Mouse (Mus musculus): ENCODE results near the gene Cyth3.
A peak's percentile ranks its signal among the peaks of the same experiment; 100 is the strongest.

Cyth3 gene

DNA sequence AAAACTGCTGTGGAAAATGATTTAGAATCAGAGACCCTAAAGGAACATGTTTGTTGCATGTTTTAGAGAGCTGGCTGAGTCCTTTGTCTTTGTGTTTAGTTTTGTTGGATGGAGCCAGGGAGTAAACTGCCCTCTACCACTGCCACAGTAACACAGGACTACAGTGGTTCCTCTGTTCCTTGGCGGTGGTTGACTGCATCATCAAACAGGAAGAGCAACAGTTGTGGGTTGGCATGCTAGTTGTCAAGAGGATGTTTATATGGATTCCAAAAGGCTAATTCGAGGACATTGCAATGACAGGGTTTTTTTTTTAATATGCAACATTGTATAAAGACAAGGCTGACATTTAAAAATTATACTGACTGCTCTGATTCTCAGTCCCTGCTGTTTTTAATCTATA is 47.6 kb downstream of the Cyth3 start:
- DNase-seq = peak; percentile 77

DNA sequence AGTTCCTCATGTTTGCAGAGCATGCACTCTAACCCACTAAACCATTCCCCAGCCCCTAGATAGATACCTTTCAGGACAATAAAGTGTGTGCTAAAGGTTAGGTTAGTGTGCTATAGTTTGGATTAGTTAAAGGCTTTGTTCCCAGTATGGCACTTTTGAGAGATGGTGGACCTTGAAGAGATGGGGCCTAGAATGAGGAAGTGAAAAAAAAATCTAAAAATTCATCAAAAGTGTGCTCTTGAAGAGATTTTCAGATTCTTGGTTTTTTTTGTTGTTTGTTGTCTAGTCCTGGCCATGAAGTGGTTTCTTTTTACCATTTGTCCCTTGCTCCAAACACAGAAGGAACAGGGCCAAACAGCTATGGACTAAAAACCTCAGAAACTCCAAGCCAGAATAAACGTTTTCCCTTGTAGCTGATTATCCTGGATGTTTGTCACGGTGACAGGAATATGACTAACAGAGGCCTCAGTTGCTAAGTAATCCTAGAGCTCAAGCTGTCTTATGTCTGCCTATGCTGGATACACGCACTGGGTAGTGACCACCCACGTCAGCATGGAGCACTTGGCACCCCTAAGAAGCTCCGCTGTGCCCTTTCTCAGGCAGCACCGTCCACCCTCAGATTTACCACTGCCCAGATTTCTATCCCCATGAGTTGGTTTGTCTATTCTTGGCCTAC is 48.6 kb downstream of the Cyth3 start:
- DNase-seq = no peak

DNA sequence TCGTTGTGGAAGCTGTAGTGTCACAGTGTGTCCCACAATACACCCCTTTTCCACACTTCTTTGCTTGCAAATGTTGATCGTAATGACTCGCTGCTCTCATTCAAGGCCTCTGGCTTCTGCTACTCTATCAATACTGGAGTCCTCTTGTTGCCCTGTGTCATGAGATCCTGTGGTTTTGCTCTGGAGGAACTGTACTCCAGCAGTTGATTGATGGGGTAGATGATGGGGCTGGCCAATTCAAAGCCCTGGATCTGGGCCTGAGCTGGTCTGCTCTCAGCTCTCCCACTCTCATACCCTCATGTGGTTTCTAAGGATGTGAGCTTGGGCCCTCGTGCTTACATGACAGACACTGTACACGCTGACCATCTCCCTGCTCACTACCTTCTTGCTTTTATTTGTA is 52.3 kb downstream of the Cyth3 start:
- DNase-seq = peak; percentile 37

DNA sequence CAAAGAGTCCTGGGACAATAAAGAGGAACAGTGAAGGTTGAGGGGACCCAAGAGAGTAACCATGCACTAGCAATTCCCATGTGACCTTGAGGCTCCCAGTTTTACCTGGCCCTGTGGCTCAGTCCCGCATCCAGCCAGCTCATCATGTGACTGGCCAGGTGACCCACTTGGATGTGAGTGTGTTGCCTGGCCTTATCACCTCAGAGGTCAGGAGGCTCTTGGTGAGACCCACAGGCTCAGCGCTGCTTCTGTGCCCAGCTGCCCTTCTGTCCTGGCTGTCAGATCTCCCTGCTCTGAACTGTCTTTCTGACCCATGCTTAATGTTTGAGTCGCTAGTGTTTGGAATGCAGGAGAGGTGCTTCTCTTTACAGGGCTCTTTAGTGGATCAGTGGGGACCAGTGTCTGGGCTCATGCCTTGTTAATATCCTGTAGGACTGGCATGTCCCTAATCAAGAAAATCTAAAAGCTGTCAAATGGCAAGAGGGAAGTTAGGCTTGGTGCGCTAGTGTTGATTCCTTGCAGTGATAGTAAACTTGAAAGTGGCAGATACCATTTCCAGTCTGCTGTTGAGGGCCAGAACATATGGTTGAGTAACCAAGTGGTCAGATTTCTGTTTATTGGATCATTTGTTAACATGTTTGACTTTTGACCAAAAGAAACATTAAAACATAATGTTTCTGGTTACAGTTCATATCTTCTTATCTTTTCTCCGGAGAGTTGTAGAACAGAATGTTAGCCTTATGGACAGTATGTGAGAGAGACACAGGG is 54.2 kb downstream of the Cyth3 start:
- no peak for DNase-seq

DNA sequence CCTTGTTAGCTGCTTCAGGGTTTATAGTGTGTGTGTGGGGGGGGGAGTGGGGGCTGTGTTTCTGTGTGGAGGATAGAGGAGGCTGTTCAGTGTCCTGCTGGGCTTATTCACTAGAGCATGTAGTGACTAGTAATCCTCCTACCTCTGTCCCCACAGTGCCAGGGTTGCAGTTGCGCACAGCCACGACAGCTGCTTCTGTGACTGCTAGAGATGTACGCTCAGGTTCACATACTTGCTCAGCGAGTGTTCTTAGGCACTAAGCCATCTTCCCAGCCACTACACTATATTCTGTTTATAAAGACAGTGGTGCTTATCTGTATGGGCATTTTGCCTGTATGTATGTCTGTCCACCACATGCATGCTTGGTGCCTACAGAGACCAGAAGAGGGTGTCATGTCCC is 55.1 kb downstream of the Cyth3 start:
- DNase-seq = no peak

DNA sequence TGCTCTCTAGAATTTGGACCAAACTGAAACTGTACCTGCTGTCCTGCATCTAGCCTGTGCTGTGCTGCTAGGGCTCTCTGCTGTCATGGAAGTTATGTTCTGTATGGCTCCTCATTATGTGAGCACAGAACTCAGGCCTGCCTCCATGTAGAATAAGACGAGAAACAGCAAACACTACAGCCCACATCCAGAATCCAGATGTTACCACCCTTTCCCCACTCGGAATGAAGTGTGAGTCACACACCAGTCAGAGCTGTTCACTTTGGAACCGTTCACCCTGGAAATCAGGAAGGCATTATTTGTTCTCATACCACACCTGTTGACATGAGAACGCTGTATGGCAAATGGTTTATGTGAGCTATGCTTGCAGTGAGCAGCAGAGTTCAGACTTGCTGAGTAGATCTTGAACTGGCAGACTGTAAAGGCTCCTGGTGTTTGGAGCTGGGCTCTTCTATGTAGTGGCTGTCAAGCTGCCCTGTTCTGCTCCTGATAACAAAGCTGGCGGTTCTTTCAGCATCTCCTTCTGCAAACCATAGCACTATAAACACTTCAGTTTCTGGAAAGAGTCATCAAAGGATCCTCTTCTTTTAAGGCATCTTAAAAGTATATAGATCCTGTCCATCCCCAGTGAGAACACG is 56.5 kb downstream of the Cyth3 start:
- DNase-seq = peak; percentile 32

DNA sequence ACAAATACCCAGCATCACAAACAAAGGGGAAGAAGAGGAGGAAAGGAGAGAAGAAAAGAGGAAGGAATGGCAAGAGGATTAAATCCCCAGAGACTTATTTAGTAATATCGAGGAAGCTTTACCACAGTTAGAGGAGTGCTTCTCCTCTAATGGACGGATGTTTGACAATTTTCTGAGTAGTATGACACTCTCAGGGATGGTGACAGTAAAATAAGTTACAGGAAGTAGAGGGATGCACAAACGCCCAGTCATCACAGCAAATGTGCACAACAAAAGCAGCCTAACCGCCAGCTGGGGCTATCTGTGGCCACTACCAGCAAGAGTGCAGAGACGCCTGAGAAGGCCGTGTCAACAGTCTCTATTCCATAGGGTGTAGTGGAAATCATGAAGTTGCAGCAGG is 57.4 kb downstream of the Cyth3 start:
- DNase-seq = no peak

DNA sequence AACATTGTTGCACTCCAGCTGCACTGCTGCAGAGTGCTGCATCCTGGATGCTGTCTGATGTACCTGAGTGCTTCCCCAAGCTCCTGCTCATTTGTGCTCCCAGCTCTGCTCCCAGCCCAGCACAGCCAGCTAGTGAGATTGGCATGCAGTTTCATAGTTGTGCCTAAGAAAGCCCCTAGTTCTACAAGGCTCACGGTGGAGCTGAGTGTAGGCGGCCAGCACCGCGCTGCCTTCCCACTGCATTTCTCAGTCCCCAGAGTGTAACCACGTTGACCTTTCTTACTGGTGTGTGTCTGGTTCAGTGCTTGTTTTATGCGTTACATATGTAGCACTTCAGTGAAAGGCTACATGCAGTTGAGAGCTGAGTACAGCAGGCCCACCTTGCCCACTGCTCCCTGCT is 61.4 kb downstream of the Cyth3 start:
- no peak for DNase-seq

DNA sequence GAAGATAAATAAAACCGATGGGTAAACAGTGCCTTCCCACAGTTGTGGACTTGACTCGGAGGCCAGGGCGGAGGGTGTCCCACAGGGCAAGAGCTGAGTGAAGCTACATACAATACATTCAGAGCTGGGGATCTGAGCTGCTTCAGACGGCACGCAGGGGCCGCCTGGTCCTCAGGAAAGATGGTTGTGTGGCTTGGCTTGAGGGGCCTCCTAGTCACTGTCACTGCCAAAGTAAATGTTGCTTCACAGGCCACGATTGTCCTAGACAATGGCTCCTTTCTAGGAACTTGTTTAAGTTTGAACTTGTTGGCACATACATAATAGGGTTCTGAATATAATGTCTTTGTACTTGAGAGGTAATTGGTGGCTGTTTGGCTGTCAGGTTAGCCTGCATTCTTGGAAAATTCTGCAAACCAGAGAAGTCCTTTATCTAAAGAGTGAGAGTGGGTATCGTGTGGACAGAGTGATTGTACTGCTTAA is 62.7 kb downstream of the Cyth3 start:
- DNase-seq = no peak

DNA sequence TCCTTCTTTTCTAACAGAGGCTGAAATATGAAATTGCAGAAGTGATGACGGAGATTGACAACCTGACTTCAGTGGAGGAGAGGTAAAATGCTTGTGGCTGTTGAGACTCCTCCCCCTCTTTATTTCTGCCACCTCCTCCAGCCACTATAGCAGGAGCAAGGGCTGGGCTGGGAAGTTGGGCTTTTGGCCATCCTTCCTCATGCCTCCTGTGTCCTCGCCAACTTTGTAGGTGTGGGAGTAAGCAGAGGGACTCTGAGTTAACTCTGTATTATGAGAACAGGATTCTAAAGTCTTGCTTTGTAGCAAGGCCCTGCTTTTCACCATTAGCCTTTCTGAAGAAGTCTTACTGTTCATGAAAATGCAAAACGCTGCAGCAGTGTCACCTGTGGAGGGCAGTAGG is 64.2 kb downstream of the Cyth3 start:
- no peak for DNase-seq

DNA sequence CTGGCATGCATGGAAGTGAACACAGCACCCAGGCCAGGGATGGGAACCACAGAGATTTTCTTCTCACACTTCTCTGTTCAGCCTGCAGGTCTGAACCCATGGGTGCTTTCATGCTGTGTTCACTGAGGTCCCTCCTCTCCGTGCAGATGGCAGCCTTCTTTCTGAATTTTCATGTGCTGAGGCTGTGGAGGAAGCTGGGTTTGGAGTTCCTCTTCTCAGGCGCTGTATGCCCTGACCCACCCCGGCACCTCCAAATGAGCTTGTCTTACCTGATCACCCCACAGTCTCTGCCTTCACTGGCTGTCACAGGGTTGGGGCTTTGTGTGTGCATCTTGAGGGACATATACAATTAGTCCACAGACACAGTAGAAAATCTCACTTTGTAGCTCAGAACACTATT is 65.3 kb downstream of the Cyth3 start:
- DNase-seq = no peak

DNA sequence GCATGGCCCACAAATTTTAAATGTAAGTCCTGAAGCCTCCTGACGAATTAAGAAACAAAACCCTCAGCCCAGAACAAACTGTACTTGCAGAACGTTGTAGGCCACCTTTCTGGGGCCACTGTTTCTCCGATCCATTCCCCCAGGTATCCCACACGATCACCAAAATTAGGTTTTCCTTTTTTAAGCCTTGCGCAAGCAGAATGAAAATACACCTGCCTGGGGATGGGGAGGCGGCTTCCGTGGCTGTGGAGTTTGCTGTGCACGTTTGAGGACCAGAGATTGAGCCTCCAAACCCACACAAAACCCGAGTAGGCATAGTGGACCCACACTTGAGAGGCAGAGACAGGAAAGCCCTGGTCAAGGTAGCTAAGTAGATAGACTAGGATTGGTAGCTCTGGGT is 68.1 kb downstream of the Cyth3 start:
- no peak for DNase-seq

DNA sequence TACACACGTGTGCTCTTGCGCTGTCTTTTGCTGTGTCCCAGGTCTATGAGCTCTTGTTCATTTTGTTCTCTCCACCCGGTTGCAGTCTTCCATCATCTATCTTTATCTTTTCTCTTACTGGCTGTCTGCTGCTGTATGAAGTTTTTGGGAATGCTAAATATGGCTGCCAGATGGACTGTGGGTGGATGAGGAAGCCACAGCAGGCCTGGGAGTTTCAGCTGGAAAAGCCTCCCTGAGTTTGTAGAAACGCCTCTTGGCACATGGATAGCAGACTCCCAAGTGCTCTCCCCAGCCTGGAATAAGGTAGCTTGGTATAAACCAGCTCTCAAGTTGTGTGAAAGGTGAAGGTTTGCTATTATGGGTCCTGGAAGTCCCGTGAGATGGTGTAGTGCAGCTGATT is 68.7 kb downstream of the Cyth3 start:
- DNase-seq = no peak

DNA sequence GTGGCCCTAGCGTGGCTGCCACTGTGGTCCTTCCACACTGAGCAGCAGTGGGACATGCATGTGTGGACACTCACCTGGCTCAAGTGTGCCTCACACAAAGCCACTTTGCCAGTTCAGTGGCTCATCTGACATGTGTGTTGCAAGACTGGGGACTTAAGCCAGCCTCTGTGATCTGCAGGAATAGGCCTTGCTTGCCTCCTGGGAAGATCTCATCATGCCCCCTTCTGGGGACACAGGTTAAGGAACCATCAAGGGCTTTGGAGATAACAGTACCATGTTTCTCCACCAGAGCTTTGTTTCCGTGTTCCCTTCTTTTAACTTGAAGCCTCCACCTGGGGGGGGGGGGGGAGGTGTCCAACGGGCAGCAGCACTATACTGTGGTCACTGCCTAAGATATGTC is 74.1 kb downstream of the Cyth3 start:
- peak; percentile 64 for DNase-seq

DNA sequence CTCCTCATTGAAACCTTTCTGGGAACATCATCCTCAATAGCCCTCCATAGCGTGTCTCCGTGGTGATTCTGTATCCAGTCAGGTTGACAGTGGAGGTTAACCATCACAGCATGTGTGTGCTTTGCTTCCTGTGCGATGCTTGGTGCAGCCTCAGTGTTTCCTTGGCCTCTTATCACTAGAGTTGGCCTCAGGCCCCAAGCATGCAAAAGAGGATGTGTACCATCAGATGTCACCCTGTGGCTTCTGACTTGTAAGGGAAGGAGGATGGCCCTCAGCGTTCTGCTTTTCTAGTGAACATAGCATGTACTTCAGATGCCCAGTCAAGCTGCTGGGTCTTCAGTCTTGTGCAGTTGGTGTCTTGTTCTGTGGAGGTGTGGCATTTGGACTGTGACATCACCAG is 76.2 kb downstream of the Cyth3 start:
- DNase-seq = no peak

DNA sequence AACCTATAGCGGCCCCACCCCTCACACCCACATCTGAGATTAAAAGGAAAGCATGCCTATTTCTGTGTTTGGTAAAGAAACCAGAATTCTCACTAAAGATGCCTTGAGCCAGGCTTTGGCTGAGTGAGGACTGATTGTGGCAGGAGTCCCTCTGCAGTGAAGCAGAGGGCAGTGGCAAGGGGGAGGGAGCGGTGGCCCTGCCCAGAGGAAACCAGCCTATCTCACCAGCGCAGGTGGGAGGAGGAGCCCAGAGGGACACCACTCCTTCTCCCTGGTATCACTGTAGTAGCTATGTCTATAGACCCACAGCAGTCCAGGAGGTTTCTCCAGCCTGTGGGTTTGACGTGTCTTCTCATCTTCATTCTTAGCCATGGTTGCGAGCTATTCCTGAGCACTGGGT is 78.0 kb downstream of the Cyth3 start:
- no peak for DNase-seq

DNA sequence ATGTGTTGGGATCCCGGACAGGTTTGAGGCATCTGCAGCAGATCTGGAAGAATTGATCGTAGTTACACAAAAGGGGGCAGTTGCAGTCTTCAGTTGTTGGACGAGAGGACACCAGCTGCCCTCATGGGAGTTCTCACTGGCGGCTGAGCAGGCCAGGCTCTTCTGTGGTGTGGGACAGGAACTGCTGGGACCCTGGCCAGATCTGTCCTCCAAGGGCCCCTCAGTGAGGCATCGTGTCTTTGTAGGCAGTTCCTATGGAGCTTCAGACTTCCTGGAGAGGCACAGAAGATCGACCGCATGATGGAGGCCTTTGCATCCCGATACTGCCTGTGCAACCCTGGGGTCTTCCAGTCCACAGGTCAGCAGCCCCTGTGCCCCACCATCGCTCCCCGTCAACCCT is 78.8 kb downstream of the Cyth3 start:
- no peak for DNase-seq

DNA sequence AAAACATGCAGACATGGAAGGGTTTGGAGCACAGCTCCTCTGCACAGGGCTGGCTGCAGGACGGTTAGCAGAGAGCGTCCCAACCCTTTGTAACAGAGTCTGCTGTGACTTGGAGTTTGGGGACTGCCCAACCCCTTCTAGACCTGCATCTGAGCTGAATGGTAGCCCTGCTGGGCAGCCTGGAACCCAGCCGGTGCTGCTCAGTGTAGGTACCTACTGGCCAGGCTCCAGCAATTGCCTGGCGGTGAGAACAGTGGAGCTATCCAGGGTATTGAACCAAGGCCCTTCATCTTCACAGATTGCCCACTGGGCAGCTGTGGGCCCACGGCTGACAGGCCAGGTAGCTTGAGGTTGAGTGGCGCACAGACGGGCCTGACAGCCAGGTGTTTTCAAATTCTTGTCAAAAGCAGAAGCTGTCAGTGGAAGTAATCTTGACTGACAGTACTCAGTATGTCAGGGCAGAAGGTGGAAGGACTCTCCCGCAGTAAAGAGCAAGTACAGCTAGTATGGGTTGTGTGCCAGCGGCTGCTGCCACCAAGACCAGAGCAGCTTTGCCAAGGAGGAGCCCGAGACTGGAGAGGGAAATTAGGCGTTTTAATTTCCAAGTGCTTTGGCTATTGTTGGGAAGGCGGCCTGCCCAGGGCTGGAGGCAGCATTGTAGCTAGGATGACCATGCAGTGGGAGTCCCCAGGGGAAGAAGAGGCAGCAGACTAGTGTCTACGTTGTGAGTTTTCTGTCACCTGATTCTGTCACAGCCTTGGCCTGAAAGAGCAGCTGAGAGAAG is 82.8 kb downstream of the Cyth3 start:
- DNase-seq = no peak

DNA sequence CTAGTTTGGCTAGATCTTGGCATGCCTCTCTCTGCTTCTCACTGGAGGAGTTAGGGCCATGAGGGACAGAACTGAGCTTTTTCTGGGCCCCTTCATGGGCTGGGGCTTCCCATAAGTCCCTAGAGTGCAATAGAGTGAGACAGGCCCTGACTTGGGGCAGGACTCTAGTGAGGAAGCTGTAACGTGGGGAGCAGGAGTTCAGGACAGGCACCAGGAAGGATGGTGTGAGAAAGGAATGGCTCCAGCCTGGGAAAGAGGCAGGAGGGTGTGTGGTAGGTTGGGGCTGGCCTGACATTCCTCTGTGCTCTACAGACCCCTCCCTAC is 83.4 kb downstream of the Cyth3 start:
- no peak for DNase-seq

DNA sequence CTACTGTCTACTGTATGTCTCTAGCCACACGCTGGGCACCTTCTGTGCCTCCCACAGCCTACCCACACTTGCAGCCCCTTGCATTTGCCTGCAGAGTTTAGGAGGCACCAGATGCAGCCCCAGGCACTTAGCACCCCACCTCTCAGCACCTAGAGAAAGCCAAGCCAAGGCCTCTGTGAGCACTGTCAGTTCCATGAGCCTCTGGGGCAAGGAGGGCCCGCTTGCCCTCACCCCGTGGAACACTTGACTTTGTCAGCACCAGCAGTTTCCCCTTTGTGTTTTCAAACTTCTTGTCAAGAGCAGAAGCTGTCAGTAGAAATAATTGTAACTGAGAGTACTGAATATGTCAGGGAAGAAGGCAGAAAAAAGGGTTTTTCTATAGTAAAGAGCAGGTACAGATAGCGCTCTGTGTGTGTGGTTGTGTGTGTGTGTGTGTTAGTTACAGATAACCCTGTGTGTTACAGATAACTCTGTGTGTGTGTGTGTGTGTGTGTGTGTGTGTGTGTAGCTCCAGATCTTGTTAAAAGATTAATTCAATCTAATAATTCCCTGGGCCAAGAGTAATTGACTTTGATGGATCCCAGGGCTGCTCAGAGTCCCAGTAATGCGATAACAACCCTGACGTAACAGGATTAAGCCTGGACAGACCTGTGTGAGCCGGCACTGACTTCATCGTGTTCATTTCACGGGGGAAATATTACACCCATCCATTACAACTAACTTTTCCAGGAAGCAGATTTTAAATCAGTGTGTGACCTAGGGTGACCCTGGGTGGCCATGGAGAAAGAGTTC is 84.0 kb downstream of the Cyth3 start:
- no peak for DNase-seq

DNA sequence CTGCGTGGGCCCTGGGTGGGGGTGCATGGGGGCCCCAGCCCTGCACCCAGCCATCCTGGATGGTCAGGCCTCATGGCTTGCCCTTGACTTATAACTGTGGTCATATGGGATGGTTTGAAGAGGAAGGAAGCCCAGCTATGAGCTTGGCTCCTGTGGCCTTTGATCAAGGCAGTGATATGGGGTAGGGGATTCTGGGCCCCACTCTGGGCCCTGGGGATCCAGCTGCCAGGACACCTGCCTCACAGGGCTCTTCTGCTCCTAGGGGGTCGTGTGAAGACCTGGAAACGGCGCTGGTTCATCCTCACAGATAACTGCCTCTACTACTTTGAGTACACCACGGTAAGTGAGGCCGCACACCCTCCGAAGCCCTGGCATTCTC is 84.6 kb downstream of the Cyth3 start:
- no peak for DNase-seq

DNA sequence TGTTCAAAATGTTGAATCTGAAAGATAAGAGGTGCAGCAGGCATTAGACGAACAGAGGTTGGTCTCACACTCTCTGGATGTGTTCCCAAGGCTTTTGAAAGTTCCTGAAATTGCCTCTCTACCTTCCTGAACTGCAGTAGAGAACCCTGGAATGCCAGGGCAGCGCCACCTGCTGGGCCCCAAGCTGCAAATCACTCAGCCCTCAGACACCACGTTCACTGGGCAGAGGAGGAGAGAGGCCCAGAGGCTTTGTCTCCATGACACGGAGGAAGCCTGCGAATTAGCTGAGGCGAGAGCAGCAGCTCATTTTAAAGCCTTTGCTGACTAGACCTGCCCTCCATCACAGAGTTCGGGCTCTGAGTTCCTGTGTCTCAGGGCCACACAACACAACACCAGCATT is 89.1 kb downstream of the Cyth3 start:
- peak; percentile 82 for DNase-seq

Data from lung, postnatal 36 days (tissue).